Mouse (Mus musculus) intestine, postnatal 0 days (tissue): ENCODE data around the gene Cdc42bpb. TPM values are rescaled to one million over a fixed set of nuclear protein-coding genes. Genes with fewer than 3 reads are reported as not detected.
A peak's percentile ranks its signal among the peaks of the same experiment; 100 is the strongest.

Experiments
- ATAC-seq: fragments of 200-750 bp; cut with Nextera tagmentation; 2 replicates; pipeline ENCODE4 v1.8.0; 2017; ENCODE audit warnings: mild to moderate bottlenecking, moderate TSS enrichment, moderate library complexity
- H3K27ac ChIP-seq: fragments of 300-500 bp; sonication (generic); 2 replicates; pipeline ENCODE4 v1.5.1; 2014; ENCODE audit warnings: mild to moderate bottlenecking, low read depth, low read length, moderate library complexity
- H3K27me3 ChIP-seq: fragments of 300-500 bp; sonication (generic); replicated peaks from 2 replicates; pipeline ENCODE4 v1.6.1; 2014; ENCODE audit warnings: low read length, mixed read lengths; ENCODE audit not compliant: control insufficient read depth, insufficient read depth
- H3K36me3 ChIP-seq: fragments of 300-500 bp; sonication (generic); 2 replicates; pipeline ENCODE4 v1.6.1; 2014; ENCODE audit warnings: mild to moderate bottlenecking, moderate library complexity; ENCODE audit not compliant: control insufficient read depth, insufficient read depth
- H3K4me1 ChIP-seq: fragments of 300-500 bp; sonication (generic); replicated peaks from 2 replicates; pipeline ENCODE4 v1.6.1; 2014; ENCODE audit warnings: antibody characterized with exemption, low read length, mixed read lengths; ENCODE audit not compliant: control insufficient read depth, insufficient read depth
- H3K4me2 ChIP-seq: fragments of 300-500 bp; sonication (generic); replicated peaks from 2 replicates; pipeline ENCODE4 v1.6.1; 2014; ENCODE audit warnings: low read depth, mild to moderate bottlenecking, moderate library complexity
- H3K4me3 ChIP-seq: fragments of 300-500 bp; sonication (generic); 2 replicates; pipeline ENCODE4 v1.5.1; 2014; ENCODE audit warnings: low read depth, low read length
- H3K9ac ChIP-seq: fragments of 300-500 bp; sonication (generic); 2 replicates; pipeline ENCODE4 v1.6.1; 2014; ENCODE audit warnings: mild to moderate bottlenecking, low read depth, low read length
- H3K9me3 ChIP-seq: fragments of 300-500 bp; sonication (generic); 2 replicates; pipeline ENCODE4 v1.6.1; 2016; ENCODE audit warnings: mixed run types; ENCODE audit not compliant: control insufficient read depth
- CTCF ChIP-seq: sonication (generic); IDR thresholded peaks from 2 replicates; pipeline ENCODE4 v1.5.1; 2016; ENCODE audit warnings: low read depth, mild to moderate bottlenecking, control low read depth, antibody characterized with exemption, moderate library complexity
- WGBS: fragments of 180-500 bp; shearing (Covaris S2); extraction: QIAGEN DNeasy Blood & Tissue Kit; methylation state at CpG from one replicate; pipeline ENCODE4 v1.1.7; 2014; 5-methylcytosine and 5-hydroxymethylcytosine counted together
- polyA plus RNA-seq: library from polyadenylated mRNA; unstranded; fragments of >200 nt; fragmentation: Nextera tagmentation; extraction: Ambion mirVana; gene quantifications from 2 replicates; pipeline ENCODE4 v1.2.1, GENCODE M21; 2015

Gene Cdc42bpb
- polyA plus RNA-seq, 1 experiment from 2014 or later, result 27.2 TPM

DNA sequence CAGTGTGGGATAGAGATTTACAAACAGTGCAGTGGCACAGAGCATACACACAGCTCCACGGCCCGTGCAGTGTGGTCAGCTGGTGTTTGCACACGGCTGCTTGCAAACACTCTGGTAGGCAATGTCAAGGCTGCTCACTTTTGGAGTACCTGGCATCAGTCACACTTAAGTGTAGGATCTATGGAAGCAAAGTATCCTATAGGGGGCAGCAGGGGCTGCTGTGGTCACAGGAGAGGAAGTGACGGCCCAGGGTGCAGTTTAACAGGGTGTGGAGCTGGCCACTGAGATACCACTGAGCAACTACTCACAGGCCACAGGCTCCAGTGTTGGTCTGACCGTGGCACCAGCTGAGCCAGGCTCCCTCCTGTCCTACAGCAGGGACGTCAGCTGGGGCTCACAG is 49.2 kb downstream of the Cdc42bpb start:
- WGBS, result 62% methylated on average over 6 of the region's 6 CpGs
- Histone ChIP-seq H3K36me3 (peaks cover 93% of the 10 kb centered on the region), H3K27ac (no peak overlapping the region), H3K4me3 (no peak overlapping the region), H3K27me3 (no peaks in the 10 kb centered on the region), H3K4me2 (no peak overlapping the region), H3K9ac (no peak overlapping the region), H3K4me1 (no peaks in the 10 kb centered on the region), H3K9me3 (no peaks in the 10 kb centered on the region)
- TF ChIP-seq CTCF, result peak; percentile 54
- ATAC-seq, result no peak; the same call in 1 of the 2 replicates

DNA sequence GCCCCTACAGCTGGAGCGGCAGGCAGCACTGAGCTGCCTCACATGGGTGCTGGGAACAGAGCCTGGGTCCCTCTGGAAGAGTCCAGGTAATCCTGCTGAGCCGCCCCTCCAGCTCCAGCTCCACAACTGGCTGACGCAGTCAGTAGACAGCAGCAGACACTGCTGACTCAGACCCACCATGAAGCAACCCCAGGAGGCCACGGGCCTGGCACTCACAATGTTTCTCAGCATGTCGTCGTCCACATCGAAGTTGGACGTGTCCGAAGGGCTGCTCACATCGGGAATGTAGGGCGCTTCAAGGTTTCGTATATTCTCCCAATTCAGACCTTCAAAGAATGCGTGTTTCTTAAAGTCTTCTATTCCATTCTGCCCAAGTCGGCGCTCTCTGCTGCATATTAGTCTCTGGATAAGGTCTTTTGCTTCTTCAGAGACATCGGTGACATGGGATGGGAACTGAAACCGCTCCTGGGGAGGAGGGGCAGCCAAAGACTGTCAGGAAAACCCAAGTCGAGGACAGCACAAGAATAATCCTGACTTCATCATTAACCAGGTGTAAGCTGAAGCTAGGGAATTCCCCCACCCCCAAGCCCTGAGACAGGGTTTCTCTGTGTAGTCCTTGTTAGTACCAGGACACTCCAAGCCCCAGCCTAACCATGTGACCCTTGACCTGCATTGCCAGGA is 51.6 kb downstream of the Cdc42bpb start:
- H3K4me1 ChIP-seq, result no peaks in the 10 kb centered on the region
- H3K27me3 ChIP-seq, result no peaks in the 10 kb centered on the region
- no peak overlapping the region for H3K9ac ChIP-seq
- WGBS, result 93% methylated on average over 18 of the region's 18 CpGs
- no peak for TF ChIP-seq CTCF
- no peak overlapping the region for H3K4me3 ChIP-seq
- no peak overlapping the region; the same call in 1 of the 2 replicates for H3K27ac ChIP-seq
- ATAC-seq, result no peak
- H3K9me3 ChIP-seq, result no peaks in the 10 kb centered on the region
- peaks cover 97% of the 10 kb centered on the region for H3K36me3 ChIP-seq
- H3K4me2 ChIP-seq, result no peak overlapping the region

DNA sequence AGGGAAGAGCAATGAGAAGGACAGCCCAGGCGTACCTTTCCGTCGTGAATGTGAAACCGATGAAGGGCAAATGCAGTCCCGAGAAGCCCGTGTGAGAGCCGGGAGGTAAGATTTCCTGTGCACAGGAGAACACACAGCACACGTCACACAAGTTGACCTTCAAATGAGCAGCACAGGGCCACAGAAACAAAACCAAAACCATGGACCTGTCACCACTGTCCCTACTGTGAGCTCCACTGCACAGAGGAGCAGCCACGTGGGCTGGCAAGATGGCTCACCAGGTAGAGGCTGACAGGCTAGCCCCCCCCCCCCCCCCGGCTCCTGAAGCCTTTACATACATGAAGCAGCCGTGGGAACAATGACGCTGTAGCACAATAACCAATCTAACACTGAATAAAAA is 52.6 kb downstream of the Cdc42bpb start:
- Histone ChIP-seq H3K4me2 (no peak overlapping the region), H3K4me1 (no peaks in the 10 kb centered on the region), H3K27ac (no peak overlapping the region), H3K36me3 (peaks cover 97% of the 10 kb centered on the region), H3K27me3 (no peaks in the 10 kb centered on the region), H3K9ac (no peak overlapping the region), H3K9me3 (no peaks in the 10 kb centered on the region), H3K4me3 (no peak overlapping the region)
- ATAC-seq, result no peak
- no peak for TF ChIP-seq CTCF
- WGBS, result 92% methylated on average over 12 of the region's 12 CpGs

DNA sequence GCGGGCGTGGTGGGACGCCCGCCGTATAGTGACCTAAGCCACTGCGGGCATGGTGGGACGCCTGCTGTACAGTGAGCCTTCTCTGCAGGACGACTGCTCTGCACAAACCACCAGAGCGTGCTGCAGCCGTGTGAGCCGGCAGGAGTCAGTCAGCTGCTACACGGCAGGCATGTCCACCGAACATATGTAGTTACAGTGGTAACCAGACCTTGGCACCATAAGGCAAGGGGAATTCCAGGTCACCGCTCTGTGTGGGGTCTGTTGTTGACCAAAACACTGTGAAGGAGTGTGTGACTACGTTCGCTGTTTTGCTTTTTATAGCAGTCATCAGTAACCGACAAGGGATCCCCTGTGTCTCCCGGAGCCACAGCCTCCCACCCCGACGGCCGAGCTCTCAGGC is 53.0 kb downstream of the Cdc42bpb start:
- Histone ChIP-seq H3K36me3 (peaks cover 97% of the 10 kb centered on the region), H3K27ac (no peak overlapping the region), H3K4me2 (no peak overlapping the region), H3K27me3 (no peaks in the 10 kb centered on the region), H3K9me3 (no peaks in the 10 kb centered on the region), H3K9ac (no peak overlapping the region), H3K4me3 (no peak overlapping the region), H3K4me1 (no peaks in the 10 kb centered on the region)
- 93% methylated on average over 21 of the region's 21 CpGs for WGBS
- no peak for TF ChIP-seq CTCF
- no peak for ATAC-seq

DNA sequence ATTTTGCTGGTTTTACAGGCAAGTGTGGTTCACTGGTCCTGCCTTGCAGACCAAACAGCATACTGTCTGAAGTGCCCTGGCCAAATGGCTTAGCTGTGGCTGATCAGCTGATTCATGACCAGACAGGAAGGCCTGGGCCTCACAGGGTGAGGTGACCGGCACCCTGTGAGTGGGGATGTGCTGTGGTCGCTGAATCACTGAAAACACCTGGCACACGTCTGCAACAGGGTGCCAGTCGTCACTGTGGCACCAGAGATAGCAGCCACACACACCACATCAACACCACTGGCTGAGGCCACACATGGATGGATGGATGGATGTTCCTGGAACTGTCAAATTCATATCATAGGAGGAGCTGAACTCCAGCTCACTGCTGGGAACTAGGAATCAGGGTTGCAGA is 54.1 kb downstream of the Cdc42bpb start:
- Histone ChIP-seq H3K9me3 (no peaks in the 10 kb centered on the region), H3K4me1 (no peaks in the 10 kb centered on the region), H3K9ac (no peak overlapping the region), H3K27me3 (no peaks in the 10 kb centered on the region), H3K27ac (no peak overlapping the region), H3K4me2 (no peak overlapping the region), H3K36me3 (peaks cover 99% of the 10 kb centered on the region), H3K4me3 (no peak overlapping the region)
- 70% methylated on average over 4 of the region's 4 CpGs for WGBS
- no peak for TF ChIP-seq CTCF
- ATAC-seq, result no peak

DNA sequence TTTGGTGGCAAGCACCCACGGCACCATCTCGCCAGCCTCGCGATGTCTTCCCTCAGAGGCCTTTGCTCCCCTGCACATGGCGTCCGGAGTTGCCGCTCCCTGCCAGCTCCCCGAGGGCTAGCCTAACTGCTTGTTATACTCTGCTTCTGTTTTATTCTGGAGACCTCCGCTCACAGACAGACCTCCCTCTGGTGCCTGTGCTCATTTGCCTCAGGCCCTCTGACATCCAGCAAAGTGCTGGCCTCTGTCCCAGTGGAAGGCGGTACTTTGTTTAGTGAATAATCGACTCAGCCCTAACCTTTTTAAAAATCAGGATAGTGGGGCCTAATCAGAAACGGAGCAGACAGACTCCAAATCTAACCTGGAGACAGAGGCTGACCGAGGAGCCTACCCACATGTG is 55.7 kb downstream of the Cdc42bpb start:
- Histone ChIP-seq H3K4me2 (no peak overlapping the region), H3K9ac (no peak overlapping the region), H3K27ac (no peak overlapping the region), H3K9me3 (no peaks in the 10 kb centered on the region), H3K36me3 (peaks cover 99% of the 10 kb centered on the region), H3K4me1 (no peaks in the 10 kb centered on the region), H3K4me3 (no peak overlapping the region), H3K27me3 (no peaks in the 10 kb centered on the region)
- no peak for ATAC-seq
- WGBS, result 89% methylated on average over 13 of the region's 13 CpGs
- TF ChIP-seq CTCF, result no peak
